ENCODE assay signal across 12 mouse cellular contexts in genomic region chr1:177573781-177574180, GRCm38 (mm10).
"Had no signal": no experiment of that assay in that cellular context is flagged by ENCODE, and none has a peak within 500 bp of the region (broad histone marks: within the 10 kb centered on the region; RNA-seq: fewer than 3 reads in every experiment).

No protein-coding gene starts in this region.

- H3K9ac ChIP-seq: liver, embryonic 15.5 days; midbrain, embryonic 13.5 days; neural tube, embryonic 15.5 days had no signal

- H3K4me1 ChIP-seq: limb, embryonic 10.5 days; liver, embryonic 15.5 days; midbrain, embryonic 13.5 days; neural tube, embryonic 15.5 days had no signal

- H3K9me3 ChIP-seq: limb, embryonic 10.5 days; liver, embryonic 15.5 days; midbrain, embryonic 13.5 days; neural tube, embryonic 15.5 days had no signal

- H3K36me3 ChIP-seq: limb, embryonic 10.5 days; liver, embryonic 15.5 days; midbrain, embryonic 13.5 days; neural tube, embryonic 15.5 days had no signal

- ATAC-seq: lung, postnatal 0 days; midbrain, embryonic 13.5 days had no signal

- H3K4me3 ChIP-seq: limb, embryonic 10.5 days; liver, embryonic 15.5 days; midbrain, embryonic 13.5 days; neural tube, embryonic 15.5 days had no signal

- H3K27me3 ChIP-seq: liver, embryonic 15.5 days; midbrain, embryonic 13.5 days; neural tube, embryonic 15.5 days had no signal

- DNase-seq: kidney, postnatal 10 days; kidney, postnatal 4 days; lung, adult 2 months; lung, postnatal 36 days; thymus, adult 18-20 months; thymus, postnatal 14 days had no signal

- H3K27ac ChIP-seq: limb, embryonic 10.5 days; liver, embryonic 15.5 days; midbrain, embryonic 13.5 days; neural tube, embryonic 15.5 days had no signal

- H3K4me2 ChIP-seq: liver, embryonic 11.5 days; liver, embryonic 15.5 days; midbrain, embryonic 13.5 days; neural tube, embryonic 15.5 days had no signal
